Mouse (Mus musculus) limb, embryonic 14.5 days (tissue): Measurements from ENCODE around the gene Dab2ip. TPM values are rescaled to one million over a fixed set of nuclear protein-coding genes. Genes with fewer than 3 reads are reported as not detected.

ENCODE experiments used
- ATAC-seq: fragments of 200-750 bp; cut with Nextera tagmentation; 2 replicates; pipeline ENCODE4 v1.8.0; 2017; ENCODE audit warnings: low read depth, moderate number of reproducible peaks, moderate TSS enrichment; ENCODE audit not compliant: low FRiP score
- DNase-seq: peaks from one replicate; pipeline ENCODE4 v3.0.0-alpha.2; 2015; ENCODE audit warnings: low spot score
- H3K27ac ChIP-seq: fragments of 300-500 bp; sonication (generic); replicated peaks from 2 replicates; pipeline ENCODE4 v1.5.1; 2014; ENCODE audit warnings: low read depth, mild to moderate bottlenecking, low read length, moderate library complexity, mixed read lengths
- H3K27me3 ChIP-seq: fragments of 300-500 bp; sonication (generic); 2 replicates; pipeline ENCODE4 v1.6.1; 2014; ENCODE audit warnings: low read length, mixed read lengths; ENCODE audit not compliant: control insufficient read depth, insufficient read depth
- H3K36me3 ChIP-seq: fragments of 300-500 bp; sonication (generic); 2 replicates; pipeline ENCODE4 v1.6.1; 2014; ENCODE audit warnings: mild to moderate bottlenecking, low read length, moderate library complexity, mixed read lengths; ENCODE audit not compliant: control insufficient read depth, insufficient read depth
- H3K4me1 ChIP-seq: fragments of 300-500 bp; sonication (generic); 2 replicates; pipeline ENCODE4 v1.6.1; 2014; ENCODE audit warnings: antibody characterized with exemption, low read length, mixed read lengths; ENCODE audit not compliant: control insufficient read depth, insufficient read depth
- H3K4me2 ChIP-seq: fragments of 300-500 bp; sonication (generic); replicated peaks from 2 replicates; pipeline ENCODE4 v1.6.1; 2014; ENCODE audit warnings: low read depth, mild to moderate bottlenecking, low read length, moderate library complexity; ENCODE audit not compliant: severe bottlenecking
- H3K4me3 ChIP-seq: fragments of 300-500 bp; sonication (generic); replicated peaks from 2 replicates; pipeline ENCODE4 v1.5.1; 2014; ENCODE audit warnings: low read length
- H3K9ac ChIP-seq: fragments of 300-500 bp; sonication (generic); 2 replicates; pipeline ENCODE4 v1.6.1; 2014; ENCODE audit warnings: mild to moderate bottlenecking, low read depth, low read length, moderate library complexity; ENCODE audit not compliant: severe bottlenecking
- H3K9me3 ChIP-seq: fragments of 300-500 bp; sonication (generic); 2 replicates; pipeline ENCODE4 v1.6.1; 2016; ENCODE audit warnings: low read length; ENCODE audit not compliant: control insufficient read depth
- POLR2A ChIP-seq: fragments of 200-500 bp; IDR thresholded peaks from 2 replicates; pipeline ENCODE4 v1.8.0; 2012; ENCODE audit warnings: inconsistent platforms, mild to moderate bottlenecking, moderate library complexity, borderline replicate concordance; ENCODE audit not compliant: insufficient read depth, insufficient read length; ENCODE audit errors: extremely low read depth
- WGBS: fragments of 180-500 bp; shearing (Covaris S2); extraction: QIAGEN DNeasy Blood & Tissue Kit; methylation state at CpG from one replicate; pipeline ENCODE4 v1.1.7; 2014; 5-methylcytosine and 5-hydroxymethylcytosine counted together
- polyA plus RNA-seq, 2 experiments: library from polyadenylated mRNA; depleted of rRNA in 1 of 2; stranded (reverse) in 1 of 2; unstranded in 1 of 2; fragments of >200 nt; fragmentation: Nextera tagmentation in 1 of 2; extraction: Ambion mirVana in 1 of 2; gene quantifications; 2 replicates each; pipeline versions ENCODE4 v1.2.1 to v1.2.3; 2012 to 2014

The Dab2ip gene
- polyA plus RNA-seq, 2 experiments, result 62.2 to 69.8 TPM

GRCm38 (mm10) chr2:35696542-35697391 lies 138.7 kb downstream of the Dab2ip start:
- no peak for TF ChIP-seq POLR2A
- ATAC-seq (peak; percentile 58), DNase-seq (peak; percentile 85)
- Histone ChIP-seq H3K4me2 (peak overlapping the region; percentile 40), H3K4me3 (no peak overlapping the region), H3K27me3 (no peaks in the 10 kb centered on the region), H3K9me3 (no peaks in the 10 kb centered on the region), H3K4me1 (peaks cover 70% of the 10 kb centered on the region), H3K9ac (0 out of 2 replicates have a peak overlapping the region, but pooled peaks have one; percentile 4), H3K36me3 (peaks cover 4% of the 10 kb centered on the region; the same call in 1 of the 2 replicates), H3K27ac (peak overlapping the region; percentile 83)
- 16% methylated on average over 3 of the region's 3 CpGs for WGBS

DNA sequence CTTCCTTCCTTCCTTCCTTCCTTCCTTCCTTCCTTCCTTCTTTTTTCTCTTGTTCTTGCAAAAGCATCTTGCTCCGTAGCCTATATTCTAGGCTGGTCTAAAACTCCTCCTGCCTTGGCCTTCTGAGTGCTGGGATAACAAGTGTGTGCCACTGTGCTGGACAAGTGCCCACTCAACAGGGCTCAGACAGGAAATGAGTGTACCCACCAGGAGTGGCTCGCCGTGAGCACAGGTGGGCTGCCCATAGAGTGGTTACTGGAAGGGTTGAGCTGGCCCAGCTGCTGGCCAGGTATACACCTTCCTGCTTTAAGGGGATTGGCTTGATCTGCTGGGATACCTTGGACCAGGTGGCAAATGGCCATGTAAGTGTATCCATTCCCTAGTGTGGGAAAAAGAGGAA lies 139.7 kb downstream of the Dab2ip start:
- WGBS, result 69% methylated on average over 3 of the region's 3 CpGs
- ATAC-seq, result no peak
- Histone ChIP-seq H3K27me3 (no peaks in the 10 kb centered on the region), H3K4me1 (peaks cover 69% of the 10 kb centered on the region), H3K27ac (peak overlapping the region; percentile 21; the same call in 1 of the 2 replicates), H3K9me3 (no peaks in the 10 kb centered on the region), H3K4me2 (no peak overlapping the region), H3K4me3 (no peak overlapping the region), H3K36me3 (peaks cover 4% of the 10 kb centered on the region; the same call in 1 of the 2 replicates), H3K9ac (no peak overlapping the region)
- DNase-seq, result no peak
- TF ChIP-seq POLR2A, result no peak

GRCm38 (mm10) chr2:35700966-35701365 lies 142.9 kb downstream of the Dab2ip start:
- no peaks in the 10 kb centered on the region for H3K27me3 ChIP-seq
- H3K9ac ChIP-seq, result no peak overlapping the region
- TF ChIP-seq POLR2A, result no peak
- no peaks in the 10 kb centered on the region for H3K9me3 ChIP-seq
- no peak overlapping the region for H3K4me2 ChIP-seq
- DNase-seq (no peak), ATAC-seq (no peak)
- H3K4me1 ChIP-seq, result peaks cover 53% of the 10 kb centered on the region
- H3K36me3 ChIP-seq, result peaks cover 9% of the 10 kb centered on the region
- no peak overlapping the region for H3K4me3 ChIP-seq
- 90% methylated on average over 2 of the region's 2 CpGs for WGBS
- H3K27ac ChIP-seq, result no peak overlapping the region

- peaks cover 50% of the 10 kb centered on the region for H3K4me1 ChIP-seq
These were observed 143.9 kb downstream of the Dab2ip start for GRCm38 (mm10) chr2:35702001-35702400.

GRCm38 (mm10) chr2:35702608-35703007 lies 144.5 kb downstream of the Dab2ip start:
- Histone ChIP-seq H3K4me1 (peaks cover 44% of the 10 kb centered on the region), H3K27ac (peak overlapping the region; percentile 43; the same call in 1 of the 2 replicates), H3K27me3 (no peaks in the 10 kb centered on the region), H3K9me3 (no peaks in the 10 kb centered on the region), H3K4me3 (no peak overlapping the region), H3K36me3 (peaks cover 9% of the 10 kb centered on the region), H3K9ac (no peak overlapping the region), H3K4me2 (no peak overlapping the region)
- WGBS, result 70% methylated on average over 6 of the region's 6 CpGs
- DNase-seq (no peak), ATAC-seq (no peak)
- TF ChIP-seq POLR2A, result no peak

More at GRCm38 (mm10) chr2:35702001-35702400, 143.9 kb downstream of the Dab2ip start:
- Histone ChIP-seq H3K27ac (0 out of 2 replicates have a peak overlapping the region, but pooled peaks have one; percentile 10), H3K36me3 (peaks cover 9% of the 10 kb centered on the region), H3K4me3 (no peak overlapping the region), H3K9ac (no peak overlapping the region), H3K4me2 (no peak overlapping the region), H3K27me3 (no peaks in the 10 kb centered on the region), H3K9me3 (no peaks in the 10 kb centered on the region)
- WGBS, result 79% methylated on average over 7 of the region's 7 CpGs
- TF ChIP-seq POLR2A, result no peak
- DNase-seq (no peak), ATAC-seq (no peak)
